Mouse (Mus musculus) MEL-GATA-1-ER (cell line): ENCODE results near the gene Rsad1.
A peak's percentile ranks its signal among the peaks of the same experiment; 100 is the strongest.

Experiments
- DNase-seq: peaks from one replicate; pipeline ENCODE4 v3.0.0-alpha.2; 2012; ENCODE audit warnings: low read depth; ENCODE audit errors: extremely low read depth

Rsad1 gene

GRCm38 (mm10) chr11:94548041-94548784 is 842 bp downstream of the Rsad1 start:
- no peak for DNase-seq

GRCm38 (mm10) chr11:94547271-94547670 is 1.8 kb downstream of the Rsad1 start:
- no peak for DNase-seq

- DNase-seq = no peak
Measured at GRCm38 (mm10) chr11:94546381-94546780, 2.7 kb downstream of the Rsad1 start.

- DNase-seq = no peak
Measured at GRCm38 (mm10) chr11:94544422-94544821, 4.6 kb downstream of the Rsad1 start.

GRCm38 (mm10) chr11:94543932-94544331 is 5.1 kb downstream of the Rsad1 start:
- DNase-seq = no peak

- no peak for DNase-seq
Measured at GRCm38 (mm10) chr11:94543344-94543743, 5.7 kb downstream of the Rsad1 start.

GRCm38 (mm10) chr11:94542400-94542799 is 6.7 kb downstream of the Rsad1 start:
- DNase-seq = no peak

- DNase-seq = no peak
Measured at GRCm38 (mm10) chr11:94539761-94540160, 9.3 kb downstream of the Rsad1 start.

- no peak for DNase-seq
Measured at GRCm38 (mm10) chr11:94538733-94539292, 10.2 kb downstream of the Rsad1 start.

- DNase-seq = no peak
Measured at GRCm38 (mm10) chr11:94533171-94533570, 15.9 kb downstream of the Rsad1 start.

GRCm38 (mm10) chr11:94528879-94529278 is 20.2 kb downstream of the Rsad1 start:
- no peak for DNase-seq

- DNase-seq = no peak
Measured at GRCm38 (mm10) chr11:94526171-94526879, 22.7 kb downstream of the Rsad1 start.

- no peak for DNase-seq
Measured at GRCm38 (mm10) chr11:94521219-94521843, 27.7 kb downstream of the Rsad1 start, which contains the start of gene Mycbpap. Gene Mycbpap, minus strand, starts transcription at chr11:94521742.

GRCm38 (mm10) chr11:94513452-94513851 is 35.6 kb downstream of the Rsad1 start:
- DNase-seq = no peak

- no peak for DNase-seq
Measured at GRCm38 (mm10) chr11:94508976-94509375, 40.1 kb downstream of the Rsad1 start.

- no peak for DNase-seq
Measured at GRCm38 (mm10) chr11:94501482-94501881, 47.6 kb downstream of the Rsad1 start.

GRCm38 (mm10) chr11:94500362-94500761 is 48.7 kb downstream of the Rsad1 start:
- no peak for DNase-seq

GRCm38 (mm10) chr11:94499661-94500152 is 49.3 kb downstream of the Rsad1 start, which contains the start of gene Epn3:
Gene Epn3, minus strand, starts transcription at chr11:94499974.
- DNase-seq = no peak

GRCm38 (mm10) chr11:94499035-94499434 is 50.0 kb downstream of the Rsad1 start:
- DNase-seq = no peak

GRCm38 (mm10) chr11:94498093-94498996 is 50.7 kb downstream of the Rsad1 start:
- DNase-seq = peak; percentile 6

GRCm38 (mm10) chr11:94495415-94495814 is 53.6 kb downstream of the Rsad1 start:
- no peak for DNase-seq
